Mouse (Mus musculus) cerebellum, adult 2 months (tissue): ENCODE results near the gene Gm11549.

Experiments used
- CTCF ChIP-seq: fragments of 200-500 bp; IDR thresholded peaks from 2 replicates; pipeline ENCODE4 v1.5.1; 2011; ENCODE audit warnings: low read depth, mild to moderate bottlenecking, control low read depth, low read length, moderate library complexity, borderline replicate concordance; ENCODE audit not compliant: insufficient read depth
- POLR2A ChIP-seq: fragments of 200-500 bp; IDR thresholded peaks from 2 replicates; pipeline ENCODE4 v1.6.1; 2011; ENCODE audit warnings: low read length, control low read depth, borderline replicate concordance; ENCODE audit not compliant: insufficient read depth

DNA sequence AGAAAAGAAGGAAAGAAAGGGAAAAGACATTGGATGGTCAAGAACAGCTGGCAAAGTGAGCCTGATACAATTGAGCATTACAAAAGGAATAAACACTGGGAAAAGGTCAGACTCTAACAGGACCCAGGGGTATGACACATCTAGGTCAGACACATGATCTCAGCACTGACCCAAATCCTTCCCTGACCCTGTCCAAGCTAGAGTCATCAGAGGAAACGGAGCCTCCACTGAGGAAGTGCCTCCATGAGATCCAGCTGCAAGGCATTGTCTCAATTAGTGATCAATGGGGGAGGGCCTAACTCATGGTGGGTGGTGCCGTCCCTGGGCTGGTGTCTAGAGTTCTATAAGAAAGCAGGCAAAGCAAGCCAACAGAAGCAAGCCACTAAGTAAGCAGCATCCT is 52.7 kb downstream of the Gm11549 start:
- TF ChIP-seq CTCF (no peak), POLR2A (no peak)
